Mouse (Mus musculus): Measurements from ENCODE around the gene Adam1b. TPM values are rescaled to one million over a fixed set of nuclear protein-coding genes. Genes with fewer than 3 reads are reported as not detected.
A peak's percentile ranks its signal among the peaks of the same experiment; 100 is the strongest.

Adam1b gene
- total RNA-seq, 2 experiments from 2014 or later = not detected

- DNase-seq = no peak
Measured at GRCm38 (mm10) chr5:121493305-121493704, 9.9 kb downstream of the Adam1b start.

GRCm38 (mm10) chr5:121484801-121485200, 18.4 kb downstream of the Adam1b start:
- no peak for DNase-seq

- DNase-seq = peak in 1 of 2 experiments; percentile 47
Measured at GRCm38 (mm10) chr5:121477680-121478079, 25.6 kb downstream of the Adam1b start.

GRCm38 (mm10) chr5:121476040-121476439, 27.2 kb downstream of the Adam1b start:
- no peak for DNase-seq

- no peak for DNase-seq
Measured at GRCm38 (mm10) chr5:121474610-121475009, 28.6 kb downstream of the Adam1b start.

GRCm38 (mm10) chr5:121472411-121472810, 30.8 kb downstream of the Adam1b start:
- DNase-seq = no peak

DNA sequence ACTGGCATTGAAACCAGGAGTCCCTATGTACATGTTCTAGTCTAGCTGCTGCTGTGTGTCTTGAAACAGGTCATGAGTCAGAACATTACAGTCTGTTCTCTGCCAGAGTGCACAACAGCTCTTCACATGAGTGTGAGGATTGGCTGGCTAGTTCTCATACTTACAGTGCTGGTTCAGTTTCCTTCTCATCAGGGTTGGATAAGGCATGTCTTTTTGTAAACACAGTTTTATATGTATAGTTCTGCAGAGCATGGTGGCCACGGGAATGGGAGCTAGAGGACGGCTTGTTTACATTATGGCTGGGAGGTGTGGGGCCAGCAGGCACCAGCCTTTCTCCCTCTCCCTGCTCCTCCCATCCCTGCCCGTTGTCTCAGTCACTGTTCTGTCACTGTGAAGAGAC, 33.7 kb downstream of the Adam1b start:
- no peak for DNase-seq

GRCm38 (mm10) chr5:121463601-121464250, 39.5 kb downstream of the Adam1b start:
- no peak for DNase-seq

DNA sequence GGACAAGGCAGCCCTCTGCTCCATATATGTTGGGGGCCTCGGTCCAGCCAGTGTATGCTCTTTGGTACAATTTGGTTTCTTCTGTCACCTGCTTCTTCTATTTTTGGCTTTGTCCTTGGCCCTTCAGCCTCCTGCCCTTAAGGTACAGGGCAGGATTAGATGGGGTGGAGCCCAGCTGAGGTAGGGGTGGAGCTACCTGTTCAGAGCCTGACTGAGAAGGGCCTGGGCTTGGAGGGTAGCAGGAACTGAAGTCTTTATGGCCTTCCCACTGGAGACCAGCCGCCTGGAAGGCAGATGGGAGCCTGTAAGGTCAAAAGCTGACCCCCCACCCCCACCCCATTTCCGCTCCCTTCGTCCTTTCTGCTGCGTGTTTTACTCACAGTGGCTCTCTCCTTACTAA, 40.3 kb downstream of the Adam1b start:
- no peak for DNase-seq

GRCm38 (mm10) chr5:121462171-121462502, 41.1 kb downstream of the Adam1b start:
- no peak for DNase-seq

- no peak for DNase-seq
Measured at GRCm38 (mm10) chr5:121461339-121462170, 41.7 kb downstream of the Adam1b start.

GRCm38 (mm10) chr5:121455510-121456265, 47.5 kb downstream of the Adam1b start:
- no peak for DNase-seq

DNA sequence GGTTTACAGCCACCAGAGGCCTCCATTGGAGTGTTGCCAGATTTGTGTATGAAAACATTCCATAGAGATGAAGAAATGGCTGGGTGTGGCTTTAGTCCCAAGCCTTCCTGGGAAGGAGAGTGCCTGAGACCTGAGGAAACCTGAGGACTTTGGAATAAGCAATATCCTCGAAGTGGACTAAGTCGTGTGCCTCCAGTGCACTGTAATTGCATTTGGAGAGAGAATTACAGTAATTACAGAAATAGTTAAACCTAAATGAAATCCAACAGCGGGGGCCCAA, 48.8 kb downstream of the Adam1b start:
- DNase-seq = no peak

GRCm38 (mm10) chr5:121453743-121454502, 49.3 kb downstream of the Adam1b start:
- peak; percentile 35 to 38 for DNase-seq

DNA sequence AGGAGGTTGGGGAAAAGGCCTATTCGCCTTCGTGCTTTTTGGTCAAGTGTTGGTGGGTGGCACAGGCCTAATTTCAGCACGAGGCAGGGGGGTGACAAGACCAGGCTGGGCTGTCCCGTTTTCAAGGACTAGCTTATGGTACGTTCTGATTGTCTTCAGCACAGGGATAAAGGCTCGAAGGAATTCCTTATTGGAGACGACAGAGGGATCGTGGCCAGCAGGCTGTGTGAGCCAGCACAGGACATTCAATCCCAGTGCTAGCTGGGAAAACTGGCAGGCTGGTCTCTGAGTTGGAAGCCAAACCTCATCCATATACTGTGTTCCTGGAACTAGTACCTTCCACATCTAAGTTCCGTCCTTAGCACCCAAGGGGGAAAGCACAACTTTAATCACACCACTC, 50.3 kb downstream of the Adam1b start:
- peak; percentile 29 to 58 for DNase-seq

GRCm38 (mm10) chr5:121452026-121452869, 51.0 kb downstream of the Adam1b start, which contains the start of gene Erp29:
Erp29 (minus strand) TSS chr5:121452506.
- DNase-seq = peak; percentile 99 to 100

DNA sequence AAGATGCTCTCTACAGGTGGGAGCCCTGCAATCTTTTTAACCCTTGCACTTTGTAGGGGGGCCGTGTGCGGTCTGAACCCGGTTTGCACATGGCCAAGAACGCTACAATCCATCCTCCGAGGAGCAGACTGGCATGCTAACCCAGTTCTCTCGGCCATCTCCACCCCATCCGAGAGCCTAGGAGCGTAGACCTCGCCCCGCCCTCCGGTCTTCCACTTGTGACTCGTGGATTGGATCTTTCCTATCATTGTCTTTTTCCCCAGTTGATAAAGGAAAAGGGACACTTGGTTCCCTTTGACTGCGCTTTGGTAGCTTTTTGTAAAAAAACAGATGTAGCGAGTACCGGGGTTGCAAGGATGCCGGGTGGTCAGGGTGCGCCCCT, 51.6 kb downstream of the Adam1b start, which contains the start of gene Tmem116:
Gene Tmem116, plus strand, starts transcription at position 250 of the 382 bp plus-strand sequence.
- peak; percentile 56 to 70 for DNase-seq

- DNase-seq = no peak
Measured at GRCm38 (mm10) chr5:121451203-121451602, 52.0 kb downstream of the Adam1b start.

GRCm38 (mm10) chr5:121450476-121450875, 52.8 kb downstream of the Adam1b start:
- DNase-seq = no peak
